24 mouse cellular contexts compared by ENCODE assay signal in the genomic region with DNA sequence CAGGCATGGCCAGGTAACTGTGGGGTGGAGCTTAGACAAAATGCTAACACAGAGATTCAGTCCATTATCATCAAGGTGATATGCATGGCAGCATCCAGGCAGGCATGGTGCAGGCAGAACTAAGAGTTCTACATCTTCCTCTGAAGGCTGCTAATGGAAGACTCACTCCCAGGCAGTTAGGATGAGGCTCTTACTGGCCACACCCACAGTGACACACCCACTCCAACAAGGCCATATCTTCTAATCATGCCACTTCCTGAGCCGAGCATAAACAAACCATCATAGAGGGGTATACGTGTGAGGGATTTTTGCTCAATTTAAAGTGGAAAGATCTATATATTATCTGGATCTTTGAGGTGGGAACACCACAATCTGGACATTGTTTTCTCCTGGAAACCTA. TPM values are rescaled to one million over a fixed set of nuclear protein-coding genes. Genes with fewer than 3 reads are reported as not detected.
DNase-seq lines count a peak whose midpoint lies in the region; ATAC-seq lines count a peak whose summit lies in the region.
"Had no signal": no experiment of that assay in that cellular context is flagged by ENCODE, and none has a peak within 500 bp of the region (broad histone marks: within the 10 kb centered on the region; RNA-seq: fewer than 3 reads in every experiment).

No protein-coding gene starts in this region.

- peak; percentile 71 for ATAC-seq in CD4-positive, CD25-positive, alpha-beta regulatory T cell, adult 4 months
- peak; percentile 39; the same call in 1 of the 2 replicates for ATAC-seq in liver, embryonic 16.5 days (ENCODE audit: low read depth)

- peak; percentile 28 for DNase-seq in 416B (ENCODE audit: low read depth)
- DNase-seq in induced T-regulatory cell, adult 2 months (ENCODE audit: low read depth): peak; percentile 45
- DNase-seq in urinary bladder, postnatal 14 days (ENCODE audit: low spot score): no peak
- no peak for DNase-seq in yolk sac, embryonic 10.5 days (ENCODE audit: low spot score)
- DNase-seq in left cerebral cortex, adult 18-20 months (ENCODE audit: low spot score in 2 of 2): no peak
- DNase-seq: adrenal gland, postnatal 36 days; B cell, adult 2 months; cerebellum, adult 11-12 months; cerebellum, postnatal 14 days; kidney, adult 2 months; layer of hippocampus, adult 9-11 months; left cerebral cortex, postnatal 4 days; lung, postnatal 4 days; right cerebral cortex, adult 18-20 months; right cerebral cortex, postnatal 4 days; thymus, postnatal 25 days had no signal

- H3K4me3 ChIP-seq in liver, embryonic 16.5 days (ENCODE audit: low read depth, low read length): no peak overlapping the region
- H3K4me3 ChIP-seq: embryonic facial prominence, embryonic 12.5 days; forebrain, embryonic 12.5 days; limb, embryonic 15.5 days; midbrain, embryonic 10.5 days; neural tube, embryonic 15.5 days had no signal

- no peaks in the 10 kb centered on the region; the same call in 1 of the 2 replicates for H3K4me1 ChIP-seq in liver, embryonic 16.5 days (ENCODE audit: control insufficient read depth, low read depth, low read length)
- H3K4me1 ChIP-seq: embryonic facial prominence, embryonic 12.5 days; limb, embryonic 15.5 days; midbrain, embryonic 10.5 days; neural tube, embryonic 15.5 days had no signal

- no peak overlapping the region for H3K9ac ChIP-seq in liver, embryonic 16.5 days (ENCODE audit: low read depth, low read length)
- H3K9ac ChIP-seq: embryonic facial prominence, embryonic 12.5 days; forebrain, embryonic 12.5 days; limb, embryonic 15.5 days; neural tube, embryonic 15.5 days had no signal

- no peak overlapping the region for H3K27ac ChIP-seq in liver, embryonic 16.5 days (ENCODE audit: low read length)
- H3K27ac ChIP-seq: embryonic facial prominence, embryonic 12.5 days; forebrain, embryonic 12.5 days; kidney, postnatal 0 days; limb, embryonic 15.5 days; midbrain, embryonic 10.5 days; neural tube, embryonic 15.5 days had no signal

- no peaks in the 10 kb centered on the region for H3K36me3 ChIP-seq in liver, embryonic 16.5 days (ENCODE audit: control insufficient read depth, insufficient read depth)
- H3K36me3 ChIP-seq: embryonic facial prominence, embryonic 12.5 days; forebrain, embryonic 12.5 days; limb, embryonic 15.5 days; midbrain, embryonic 10.5 days; neural tube, embryonic 15.5 days had no signal

- WGBS in liver, embryonic 16.5 days (ENCODE audit: insufficient replicate concordance): 12% methylated on average over 2 of the region's 2 CpGs

- H3K4me2 ChIP-seq in liver, embryonic 16.5 days (ENCODE audit: low read depth, low read length): no peak overlapping the region
- H3K4me2 ChIP-seq: embryonic facial prominence, embryonic 12.5 days; forebrain, embryonic 12.5 days; limb, embryonic 15.5 days; neural tube, embryonic 15.5 days had no signal

- H3K9me3 ChIP-seq in liver, embryonic 16.5 days (replicated peaks; ENCODE audit: control insufficient read depth, low read length): no peaks in the 10 kb centered on the region
- H3K9me3 ChIP-seq: embryonic facial prominence, embryonic 12.5 days; forebrain, embryonic 12.5 days; limb, embryonic 15.5 days; midbrain, embryonic 10.5 days; neural tube, embryonic 15.5 days had no signal

- H3K27me3 ChIP-seq in liver, embryonic 16.5 days (ENCODE audit: control insufficient read depth, insufficient read depth, low read depth, low read length): peaks cover under 1% of the 10 kb centered on the region
- H3K27me3 ChIP-seq: embryonic facial prominence, embryonic 12.5 days; forebrain, embryonic 12.5 days; limb, embryonic 15.5 days; neural tube, embryonic 15.5 days had no signal

RNA-seq across cellular contexts. Expression of gene Rab23, which starts 10.1 kb away (rescaled TPM):
- 1 to 10 TPM; 8.0 to 9.7 TPM for polyA plus RNA-seq in CD4-positive, CD25-positive, alpha-beta regulatory T cell, adult 4 months (2017; shearing (Covaris generic))
- polyA plus RNA-seq in liver, embryonic 16.5 days (2015; fragmentation: Nextera tagmentation; extraction: Ambion mirVana): 4.3 TPM in 2 replicates
- 10 to 100 TPM; 26.8 to 31.2 TPM for total RNA-seq in left cerebral cortex, adult 18-20 months (2021)

RNA-seq across cellular contexts. Expression of gene Prim2, which starts 40.0 kb away (rescaled TPM):
- polyA plus RNA-seq in CD4-positive, CD25-positive, alpha-beta regulatory T cell, adult 4 months (2017; shearing (Covaris generic)): 10 to 100 TPM; 19.8 to 23.3 TPM
- polyA plus RNA-seq in liver, embryonic 16.5 days (2015; fragmentation: Nextera tagmentation; extraction: Ambion mirVana): 27.4 and 30.4 TPM in 2 replicates
- total RNA-seq in left cerebral cortex, adult 18-20 months (2021): 1 to 10 TPM; 6.7 to 6.9 TPM

RNA-seq across cellular contexts. Expression of gene Bag2, which starts 48.0 kb away (rescaled TPM):
- 1 to 10 TPM in 1 of 2 experiments, under 1 TPM in 1; 0.91 to 2.3 TPM for polyA plus RNA-seq in CD4-positive, CD25-positive, alpha-beta regulatory T cell, adult 4 months (2017; shearing (Covaris generic))
- polyA plus RNA-seq in liver, embryonic 16.5 days (2015; fragmentation: Nextera tagmentation; extraction: Ambion mirVana): 43.6 and 43.8 TPM in 2 replicates
- total RNA-seq in left cerebral cortex, adult 18-20 months (2021): 10 to 100 TPM; 13.3 to 14.0 TPM

Comparison
In these comparisons a context has a peak if more than half of its experiments do, and no peak if none do; other contexts are left out.
1. DNase-seq: peak in 416B (single experiment) and induced T-regulatory cell, adult 2 months (single experiment); none in urinary bladder, postnatal 14 days (single experiment), yolk sac, embryonic 10.5 days (single experiment) and left cerebral cortex, adult 18-20 months (0 of 2).
2. RNA of gene Bag2, which starts 48.0 kb away (polyA plus RNA-seq): 43.6 to 43.8 TPM in liver, embryonic 16.5 days; 0.91 to 2.3 TPM in CD4-positive, CD25-positive, alpha-beta regulatory T cell, adult 4 months; every median in the first group is over 10 times any median in the second.